ENCODE assay signal across 26 mouse cellular contexts in the genomic region with DNA sequence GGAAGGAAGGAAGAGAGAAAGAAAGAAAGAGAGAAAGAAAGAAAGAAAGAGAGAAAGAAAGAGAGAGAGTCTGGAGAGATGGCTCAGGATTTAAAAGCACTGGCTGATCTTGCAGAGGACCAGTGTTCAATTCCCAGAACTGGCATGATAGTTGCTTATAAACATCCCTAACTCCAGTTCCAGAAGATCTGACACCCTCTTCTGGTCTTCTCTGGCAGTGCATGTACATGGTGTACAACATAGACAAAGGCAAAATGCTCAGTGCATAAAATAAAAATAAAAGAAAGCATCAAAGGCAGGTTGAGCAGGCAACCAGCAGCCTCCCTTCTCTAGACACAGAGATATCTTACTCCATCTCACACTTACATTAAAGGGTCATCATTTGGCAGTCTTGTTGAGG. TPM values are rescaled to one million over a fixed set of nuclear protein-coding genes. Genes with fewer than 3 reads are reported as not detected.
DNase-seq lines count a peak whose midpoint lies in the region; ATAC-seq and TF ChIP-seq lines count a peak whose summit lies in the region.
"Had no signal": no experiment of that assay in that cellular context is flagged by ENCODE, and none has a peak within 500 bp of the region (broad histone marks: within the 10 kb centered on the region; RNA-seq: fewer than 3 reads in every experiment).

No protein-coding gene starts in this region.

- CTCF ChIA-PET in Patski (lab: Charles Lee), result no interaction called here

- no peaks in the 10 kb centered on the region for H3K9me3 ChIP-seq in intestine, postnatal 0 days (ENCODE audit: control insufficient read depth)
- no peaks in the 10 kb centered on the region for H3K9me3 ChIP-seq in intestine, embryonic 15.5 days
- H3K9me3 ChIP-seq in midbrain, postnatal 0 days (ENCODE audit: low read length), result no peaks in the 10 kb centered on the region
- no peaks in the 10 kb centered on the region for H3K9me3 ChIP-seq in midbrain, embryonic 16.5 days (replicated peaks; ENCODE audit: control insufficient read depth, low read length, poor library complexity, severe bottlenecking)
- H3K9me3 ChIP-seq in limb, embryonic 10.5 days (replicated peaks), result no peaks in the 10 kb centered on the region
- H3K9me3 ChIP-seq: heart, embryonic 12.5 days; hindbrain, embryonic 10.5 days; kidney, embryonic 15.5 days; limb, embryonic 12.5 days; liver, embryonic 13.5 days; midbrain, embryonic 10.5 days had no signal

- 0 out of 2 replicates have a peak, but pooled peaks have one; percentile 31 for TF ChIP-seq CTCF in intestine, postnatal 0 days (IDR thresholded peaks at IDR 0.05; ENCODE audit: low read depth)
- TF ChIP-seq CTCF in midbrain, postnatal 0 days (IDR thresholded peaks at IDR 0.05), result 0 out of 2 replicates have a peak, but pooled peaks have one; percentile 9
- TF ChIP-seq CTCF in Patski (IDR thresholded peaks at IDR 0.05), result peak; percentile 45

- H3K36me3 ChIP-seq in intestine, postnatal 0 days (ENCODE audit: control insufficient read depth, insufficient read depth), result no peaks in the 10 kb centered on the region
- no peaks in the 10 kb centered on the region for H3K36me3 ChIP-seq in intestine, embryonic 15.5 days
- no peaks in the 10 kb centered on the region for H3K36me3 ChIP-seq in midbrain, postnatal 0 days (ENCODE audit: insufficient read depth, low read length)
- H3K36me3 ChIP-seq in midbrain, embryonic 16.5 days (ENCODE audit: control insufficient read depth, insufficient read depth, low read length), result no peaks in the 10 kb centered on the region
- H3K36me3 ChIP-seq in splenic B cell, adult 2 months (ENCODE audit: control insufficient read depth, insufficient read depth, low read length, poor library complexity, severe bottlenecking), result no peaks in the 10 kb centered on the region
- H3K36me3 ChIP-seq in limb, embryonic 10.5 days, result no peaks in the 10 kb centered on the region
- H3K36me3 ChIP-seq: heart, embryonic 12.5 days; hindbrain, embryonic 10.5 days; kidney, embryonic 15.5 days; limb, embryonic 12.5 days; liver, embryonic 13.5 days; midbrain, embryonic 10.5 days had no signal

- no peak overlapping the region for H3K4me3 ChIP-seq in intestine, postnatal 0 days (ENCODE audit: low read depth, low read length)
- no peak overlapping the region for H3K4me3 ChIP-seq in intestine, embryonic 15.5 days (replicated peaks)
- no peak overlapping the region for H3K4me3 ChIP-seq in midbrain, postnatal 0 days (ENCODE audit: low read depth, low read length)
- no peak overlapping the region for H3K4me3 ChIP-seq in midbrain, embryonic 16.5 days (ENCODE audit: low read depth, low read length)
- no peak overlapping the region for H3K4me3 ChIP-seq in limb, embryonic 10.5 days
- H3K4me3 ChIP-seq: heart, embryonic 12.5 days; hindbrain, embryonic 10.5 days; kidney, embryonic 15.5 days; limb, embryonic 12.5 days; liver, embryonic 13.5 days; midbrain, embryonic 10.5 days had no signal

- no peak for DNase-seq in midbrain, postnatal 0 days (ENCODE audit: low spot score)
- no peak for DNase-seq in Patski (ENCODE audit: low read depth, low spot score)
- peak; percentile 11 for DNase-seq in splenic B cell, adult 2 months (ENCODE audit: low read depth, low spot score)
- DNase-seq in limb, embryonic 10.5 days (ENCODE audit: low spot score), result no peak
- DNase-seq in right cerebral cortex, adult 18-20 months, result no peak
- DNase-seq: adrenal gland, postnatal 10 days; cerebellum, adult 18-20 months; cerebellum, postnatal 14 days; gastrocnemius, postnatal 14 days; heart, adult 18-20 months; heart, postnatal 10 days; kidney, adult 11 months; liver, embryonic 13.5 days; thymus, postnatal 25 days had no signal

- no peak for ATAC-seq in intestine, postnatal 0 days
- no peak for ATAC-seq in intestine, embryonic 15.5 days
- ATAC-seq in midbrain, postnatal 0 days (ENCODE audit: low FRiP score), result no peak
- no peak for ATAC-seq in midbrain, embryonic 16.5 days
- no peak for ATAC-seq in Patski
- ATAC-seq: forebrain, embryonic 14.5 days; hindbrain, postnatal 0 days had no signal

- no peak overlapping the region for H3K9ac ChIP-seq in intestine, postnatal 0 days (ENCODE audit: low read depth, low read length)
- H3K9ac ChIP-seq in intestine, embryonic 15.5 days, result no peak overlapping the region
- no peak overlapping the region for H3K9ac ChIP-seq in midbrain, postnatal 0 days (replicated peaks; ENCODE audit: low read length, poor library complexity, severe bottlenecking)
- no peak overlapping the region for H3K9ac ChIP-seq in midbrain, embryonic 16.5 days (ENCODE audit: low read depth, low read length)
- H3K9ac ChIP-seq: heart, embryonic 12.5 days; kidney, embryonic 15.5 days; limb, embryonic 12.5 days; liver, embryonic 13.5 days had no signal

- POLR2A ChIA-PET in Patski (lab: Charles Lee), result interaction anchor here (1.0 kb wide), 1 partner anchor 234 kb away, joined by 3 read pairs; no protein-coding TSS in a partner anchor

- H3K27me3 ChIP-seq in intestine, postnatal 0 days (replicated peaks; ENCODE audit: control insufficient read depth, insufficient read depth, low read length), result no peaks in the 10 kb centered on the region
- no peaks in the 10 kb centered on the region for H3K27me3 ChIP-seq in intestine, embryonic 15.5 days (replicated peaks)
- H3K27me3 ChIP-seq in midbrain, postnatal 0 days (ENCODE audit: insufficient read depth, low read length), result no peaks in the 10 kb centered on the region
- no peaks in the 10 kb centered on the region for H3K27me3 ChIP-seq in midbrain, embryonic 16.5 days (ENCODE audit: control insufficient read depth, insufficient read depth, low read depth, low read length)
- peaks cover 12% of the 10 kb centered on the region for H3K27me3 ChIP-seq in Patski
- no peaks in the 10 kb centered on the region for H3K27me3 ChIP-seq in splenic B cell, adult 2 months (ENCODE audit: control insufficient read depth, insufficient read depth, low read length, poor library complexity, severe bottlenecking)
- no peaks in the 10 kb centered on the region; the same call in 1 of the 2 replicates for H3K27me3 ChIP-seq in limb, embryonic 10.5 days (ENCODE audit: low read depth, poor library complexity, severe bottlenecking)
- H3K27me3 ChIP-seq: heart, embryonic 12.5 days; kidney, embryonic 15.5 days; liver, embryonic 13.5 days had no signal

- no peaks in the 10 kb centered on the region for H3K4me1 ChIP-seq in intestine, postnatal 0 days (replicated peaks; ENCODE audit: control insufficient read depth, insufficient read depth, low read length)
- H3K4me1 ChIP-seq in intestine, embryonic 15.5 days (replicated peaks), result 0 out of 2 replicates have a peak, but pooled peaks cover 3% of the 10 kb centered on the region
- no peaks in the 10 kb centered on the region for H3K4me1 ChIP-seq in midbrain, postnatal 0 days (ENCODE audit: insufficient read depth, low read length)
- 0 out of 2 replicates have a peak, but pooled peaks cover 3% of the 10 kb centered on the region for H3K4me1 ChIP-seq in midbrain, embryonic 16.5 days (ENCODE audit: control insufficient read depth, insufficient read depth, low read length)
- no peaks in the 10 kb centered on the region for H3K4me1 ChIP-seq in limb, embryonic 10.5 days
- H3K4me1 ChIP-seq: hindbrain, embryonic 10.5 days; limb, embryonic 12.5 days; liver, embryonic 13.5 days had no signal

- H3K27ac ChIP-seq in intestine, postnatal 0 days (ENCODE audit: low read depth, low read length), result no peak overlapping the region
- H3K27ac ChIP-seq in intestine, embryonic 15.5 days, result no peak overlapping the region
- H3K27ac ChIP-seq in midbrain, postnatal 0 days (ENCODE audit: low read depth, low read length), result no peak overlapping the region
- no peak overlapping the region for H3K27ac ChIP-seq in midbrain, embryonic 16.5 days (ENCODE audit: low read length)
- no peak overlapping the region for H3K27ac ChIP-seq in limb, embryonic 10.5 days
- H3K27ac ChIP-seq: hindbrain, embryonic 10.5 days; hindbrain, postnatal 0 days; kidney, embryonic 15.5 days; limb, embryonic 12.5 days; liver, embryonic 13.5 days; macrophage; midbrain, embryonic 10.5 days had no signal

- H3K4me2 ChIP-seq in intestine, postnatal 0 days (replicated peaks; ENCODE audit: low read depth), result no peak overlapping the region
- H3K4me2 ChIP-seq in intestine, embryonic 15.5 days (replicated peaks), result no peak overlapping the region
- H3K4me2 ChIP-seq in midbrain, postnatal 0 days (ENCODE audit: low read depth, low read length, poor library complexity, severe bottlenecking), result no peak overlapping the region
- no peak overlapping the region for H3K4me2 ChIP-seq in midbrain, embryonic 16.5 days (ENCODE audit: low read length)
- H3K4me2 ChIP-seq: heart, embryonic 12.5 days; kidney, embryonic 15.5 days; limb, embryonic 12.5 days; liver, embryonic 13.5 days had no signal

- in situ Hi-C loops in Patski (cut with MboI; ENCODE audit: low pct_unique_long_range_greater_than_20kb), result no loop called here

RNA-seq across cellular contexts. Expression of a gene that starts 21.8 kb away (rescaled TPM):
- polyA plus RNA-seq in intestine, postnatal 0 days (2015; fragmentation: Nextera tagmentation; extraction: Ambion mirVana), result 4.8 and 5.8 TPM in 2 replicates
- 11.6 and 12.2 TPM in 2 replicates for polyA plus RNA-seq in intestine, embryonic 15.5 days (2015; fragmentation: Nextera tagmentation; extraction: Ambion mirVana)
- 42.5 and 59.9 TPM in 2 replicates for total RNA-seq in midbrain, postnatal 0 days (2014; rRNA removed)
- 17.2 and 17.5 TPM in 2 replicates for polyA plus RNA-seq in midbrain, postnatal 0 days (2015; fragmentation: Nextera tagmentation; extraction: Ambion mirVana)
- polyA plus RNA-seq in midbrain, embryonic 16.5 days (2015; fragmentation: Nextera tagmentation; extraction: Ambion mirVana), result 21.1 and 23.5 TPM in 2 replicates
- polyA plus RNA-seq in Patski (2021), result 32.8 TPM
- polyA plus RNA-seq in limb, embryonic 10.5 days (2016; fragmentation: Nextera tagmentation; extraction: Ambion mirVana), result 17.7 and 21.4 TPM in 2 replicates

RNA-seq across cellular contexts. Expression of a gene that starts 29.3 kb away (rescaled TPM):
- polyA plus RNA-seq in intestine, postnatal 0 days (2015; fragmentation: Nextera tagmentation; extraction: Ambion mirVana), result 42.1 and 48.3 TPM in 2 replicates
- 61.7 and 71.9 TPM in 2 replicates for polyA plus RNA-seq in intestine, embryonic 15.5 days (2015; fragmentation: Nextera tagmentation; extraction: Ambion mirVana)
- 11.6 and 13.6 TPM in 2 replicates for total RNA-seq in midbrain, postnatal 0 days (2014; rRNA removed)
- 11.4 and 12.4 TPM in 2 replicates for polyA plus RNA-seq in midbrain, postnatal 0 days (2015; fragmentation: Nextera tagmentation; extraction: Ambion mirVana)
- 14.2 and 16.9 TPM in 2 replicates for polyA plus RNA-seq in midbrain, embryonic 16.5 days (2015; fragmentation: Nextera tagmentation; extraction: Ambion mirVana)
- polyA plus RNA-seq in Patski (2021), result 6.8 TPM
- 6.2 and 6.5 TPM in 2 replicates for polyA plus RNA-seq in limb, embryonic 10.5 days (2016; fragmentation: Nextera tagmentation; extraction: Ambion mirVana)
- total RNA-seq: neutrophil, adult 5-6 weeks had no signal
